Mouse (Mus musculus): Measurements from ENCODE around the gene Plin4.

Plin4 gene

GRCm38 (mm10) chr17:56109219-56110051, at the start of gene Plin4:
Plin4 (minus strand) TSS chr17:56109803.
- peak; percentile 86 for DNase-seq (ENCODE audit: low read depth)

GRCm38 (mm10) chr17:56153643-56154042, 44.0 kb upstream of the Plin4 start:
- peak; percentile 98 for DNase-seq (ENCODE audit: low read depth)

- DNase-seq (ENCODE audit: low read depth): no peak
Measured at GRCm38 (mm10) chr17:56149897-56150296, 40.3 kb upstream of the Plin4 start.

GRCm38 (mm10) chr17:56148790-56149618, 39.4 kb upstream of the Plin4 start:
- DNase-seq (ENCODE audit: low read depth): no peak

GRCm38 (mm10) chr17:56148280-56148679, 38.7 kb upstream of the Plin4 start:
- DNase-seq (ENCODE audit: low read depth): no peak

GRCm38 (mm10) chr17:56147420-56147819, 37.8 kb upstream of the Plin4 start:
- no peak for DNase-seq (ENCODE audit: low read depth)

- no peak for DNase-seq (ENCODE audit: low read depth)
Measured at GRCm38 (mm10) chr17:56146131-56146530, 36.5 kb upstream of the Plin4 start.

GRCm38 (mm10) chr17:56144546-56144945, 34.9 kb upstream of the Plin4 start:
- no peak for DNase-seq (ENCODE audit: low read depth)

GRCm38 (mm10) chr17:56141702-56142605, 32.4 kb upstream of the Plin4 start:
- no peak for DNase-seq (ENCODE audit: low read depth)

GRCm38 (mm10) chr17:56139858-56140595, 30.4 kb upstream of the Plin4 start, which contains the start of gene Sema6b:
Sema6b (minus strand) TSS chr17:56140343.
- DNase-seq (ENCODE audit: low read depth): no peak

- DNase-seq (ENCODE audit: low read depth): no peak
Measured at GRCm38 (mm10) chr17:56139355-56139754, 29.8 kb upstream of the Plin4 start.

GRCm38 (mm10) chr17:56137839-56138613, 28.4 kb upstream of the Plin4 start:
- DNase-seq (ENCODE audit: low read depth): peak; percentile 34

GRCm38 (mm10) chr17:56136558-56136957, 27.0 kb upstream of the Plin4 start:
- DNase-seq (ENCODE audit: low read depth): no peak

GRCm38 (mm10) chr17:56134463-56134971, 24.9 kb upstream of the Plin4 start:
- peak; percentile 82 for DNase-seq (ENCODE audit: low read depth)

GRCm38 (mm10) chr17:56133457-56134363, 24.1 kb upstream of the Plin4 start:
- DNase-seq (ENCODE audit: low read depth): peak; percentile 49

GRCm38 (mm10) chr17:56132661-56133060, 23.1 kb upstream of the Plin4 start:
- DNase-seq (ENCODE audit: low read depth): peak; percentile 80

GRCm38 (mm10) chr17:56131814-56132213, 22.2 kb upstream of the Plin4 start:
- DNase-seq (ENCODE audit: low read depth): peak; percentile 85

- no peak for DNase-seq (ENCODE audit: low read depth)
Measured at GRCm38 (mm10) chr17:56131136-56131535, 21.5 kb upstream of the Plin4 start.

GRCm38 (mm10) chr17:56128246-56128645, 18.6 kb upstream of the Plin4 start:
- no peak for DNase-seq (ENCODE audit: low read depth)
